Mouse (Mus musculus): ENCODE data around the gene Txnrd3. TPM values are rescaled to one million over a fixed set of nuclear protein-coding genes. Genes with fewer than 3 reads are reported as not detected.

Gene Txnrd3
- polyA plus RNA-seq, 1 experiment from 2014 or later, result 11.6 TPM

DNA sequence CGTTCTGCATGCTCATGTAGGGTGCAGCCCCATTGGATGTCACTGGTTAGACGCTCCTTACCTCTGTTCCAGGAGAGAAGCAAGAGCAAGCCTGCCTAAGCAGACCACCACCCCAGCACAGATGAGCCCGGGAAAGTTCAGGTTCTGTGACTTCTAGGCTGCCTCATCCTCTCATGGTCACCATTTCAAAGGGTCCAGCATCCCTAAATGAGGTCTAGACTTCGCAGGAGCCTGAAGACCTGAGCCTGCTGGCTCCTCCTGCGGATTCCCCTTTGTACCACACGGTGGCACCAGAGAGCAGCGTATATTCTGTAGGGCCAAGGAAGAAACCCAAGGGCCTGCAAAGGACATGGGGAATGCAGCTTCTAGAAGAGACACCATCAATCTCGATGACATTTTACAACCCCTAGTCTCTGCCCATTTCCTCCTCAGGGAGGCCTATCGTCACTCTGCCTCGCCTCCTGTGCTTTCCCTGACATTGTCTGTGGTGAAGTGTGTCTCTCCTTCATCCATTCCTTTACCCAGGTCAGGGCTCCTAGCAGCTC, 35.6 kb downstream of the Txnrd3 start:
- peak; percentile 55; the same call in 1 of the 2 replicates for ATAC-seq (ENCODE audit: borderline replicate concordance, extremely low read depth, low FRiP score, low TSS enrichment)
- Histone ChIP-seq H3K27ac (no peak overlapping the region), H3K27me3 (no peaks in the 10 kb centered on the region), H3K4me2 (no peak overlapping the region), H3K9me3 (no peaks in the 10 kb centered on the region), H3K9ac (no peak overlapping the region), H3K4me3 (no peak overlapping the region), H3K36me3 (no peaks in the 10 kb centered on the region), H3K4me1 (no peaks in the 10 kb centered on the region)
- WGBS, result 14% methylated on average over 10 of the region's 10 CpGs

DNA sequence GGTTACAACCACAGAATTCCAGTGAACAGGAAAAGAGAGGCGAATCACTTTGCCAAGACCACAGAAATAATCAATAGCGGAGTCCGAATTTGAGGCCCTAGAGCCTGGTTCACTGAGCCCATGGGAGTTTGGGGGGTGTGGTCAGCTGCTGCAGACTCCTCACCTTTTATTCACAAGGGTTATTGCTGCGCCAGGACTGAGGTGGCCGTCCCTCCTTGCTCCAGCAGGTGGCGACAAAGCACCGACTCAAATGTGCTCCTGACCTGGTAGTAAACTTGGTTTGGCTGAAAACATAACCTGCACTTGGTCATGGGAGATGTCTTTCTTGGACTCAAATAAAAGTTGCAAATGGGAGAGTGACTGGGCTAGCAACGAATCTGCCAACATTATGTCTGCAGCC, 36.4 kb downstream of the Txnrd3 start:
- no peaks in the 10 kb centered on the region for H3K36me3 ChIP-seq
- no peaks in the 10 kb centered on the region for H3K27me3 ChIP-seq
- H3K9ac ChIP-seq, result no peak overlapping the region
- no peaks in the 10 kb centered on the region for H3K4me1 ChIP-seq
- H3K9me3 ChIP-seq, result no peaks in the 10 kb centered on the region
- H3K4me3 ChIP-seq, result no peak overlapping the region
- 10% methylated on average over 8 of the region's 8 CpGs for WGBS
- peak; percentile 35; the same call in 1 of the 2 replicates for ATAC-seq (ENCODE audit: borderline replicate concordance, extremely low read depth, low FRiP score, low TSS enrichment)
- H3K27ac ChIP-seq, result no peak overlapping the region
- no peak overlapping the region for H3K4me2 ChIP-seq

GRCm38 (mm10) chr6:89684231-89684630, 40.4 kb downstream of the Txnrd3 start:
- WGBS, result 54% methylated on average over 1 of the region's 1 CpGs
- no peak for ATAC-seq (ENCODE audit: borderline replicate concordance, extremely low read depth, low FRiP score, low TSS enrichment)
- H3K9me3 ChIP-seq, result no peaks in the 10 kb centered on the region

GRCm38 (mm10) chr6:89687100-89687499, 43.3 kb downstream of the Txnrd3 start:
- H3K27me3 ChIP-seq, result no peaks in the 10 kb centered on the region
- no peak overlapping the region for H3K4me3 ChIP-seq
- no peak overlapping the region for H3K27ac ChIP-seq
- no peaks in the 10 kb centered on the region for H3K9me3 ChIP-seq
- no peak overlapping the region for H3K4me2 ChIP-seq
- H3K36me3 ChIP-seq, result no peaks in the 10 kb centered on the region
- no peak overlapping the region for H3K9ac ChIP-seq
- no peaks in the 10 kb centered on the region for H3K4me1 ChIP-seq
- 78% methylated on average over 1 of the region's 1 CpGs for WGBS
- ATAC-seq (ENCODE audit: borderline replicate concordance, extremely low read depth, low FRiP score, low TSS enrichment), result no peak

More at GRCm38 (mm10) chr6:89684231-89684630, 40.4 kb downstream of the Txnrd3 start:
- H3K4me1 ChIP-seq, result no peaks in the 10 kb centered on the region
- no peaks in the 10 kb centered on the region for H3K27me3 ChIP-seq
- no peak overlapping the region for H3K4me3 ChIP-seq
- H3K9ac ChIP-seq, result no peak overlapping the region
- H3K27ac ChIP-seq, result no peak overlapping the region
- H3K36me3 ChIP-seq, result no peaks in the 10 kb centered on the region
- H3K4me2 ChIP-seq, result no peak overlapping the region

DNA sequence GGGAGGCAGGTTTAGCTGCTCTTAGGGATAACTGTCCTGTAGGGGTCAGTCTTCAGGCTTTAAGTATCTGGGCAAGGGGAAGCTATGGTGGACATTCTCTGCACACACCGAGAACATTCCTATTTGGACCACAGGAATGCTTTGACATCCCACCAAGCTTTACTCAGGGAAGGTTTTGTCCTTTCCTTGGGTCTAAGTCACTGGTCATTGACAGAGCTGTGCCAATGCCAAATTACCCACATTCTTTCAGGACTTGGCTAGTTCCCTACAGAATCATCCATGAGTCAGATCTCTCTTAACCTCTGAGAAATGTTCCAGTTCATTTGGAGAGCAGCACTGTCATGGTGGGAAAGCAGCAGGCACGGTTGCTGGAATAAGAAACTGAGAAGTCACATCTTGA, 62.8 kb downstream of the Txnrd3 start:
- H3K27ac ChIP-seq, result no peak overlapping the region
- H3K4me2 ChIP-seq, result no peak overlapping the region
- H3K36me3 ChIP-seq, result no peaks in the 10 kb centered on the region
- no peaks in the 10 kb centered on the region for H3K27me3 ChIP-seq
- H3K9ac ChIP-seq, result no peak overlapping the region
- no peaks in the 10 kb centered on the region for H3K4me1 ChIP-seq
- H3K4me3 ChIP-seq, result no peak overlapping the region
- ATAC-seq (ENCODE audit: borderline replicate concordance, extremely low read depth, low FRiP score, low TSS enrichment), result no peak
- no peaks in the 10 kb centered on the region for H3K9me3 ChIP-seq
- 61% methylated on average over 2 of the region's 2 CpGs for WGBS

DNA sequence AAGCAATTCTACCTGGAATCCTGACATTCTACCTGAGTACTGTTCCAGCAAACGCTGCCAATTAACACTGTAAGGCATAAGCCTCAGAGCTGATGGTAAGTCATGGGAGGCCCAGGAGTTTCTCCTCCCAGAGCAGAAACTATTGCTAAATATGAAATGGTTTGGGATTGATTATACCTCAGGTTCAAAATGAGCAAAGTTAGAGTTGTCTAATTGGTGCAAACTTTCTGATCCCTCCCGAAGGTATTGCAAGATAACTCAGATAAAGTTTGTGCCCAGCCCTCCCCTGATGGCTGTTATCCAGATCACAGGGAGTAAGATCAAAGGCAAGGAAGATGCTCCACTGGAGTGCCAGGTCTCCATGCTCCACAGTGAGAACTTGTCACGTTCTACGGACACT, 63.5 kb downstream of the Txnrd3 start, which contains the start of gene Vmn1r40:
Gene Vmn1r40 (plus strand): TSS at position 301 of the 400 bp plus-strand sequence.
- Histone ChIP-seq H3K27me3 (no peaks in the 10 kb centered on the region), H3K9me3 (no peaks in the 10 kb centered on the region), H3K27ac (no peak within 1 kb of the TSS), H3K4me1 (no peaks in the 10 kb centered on the region), H3K9ac (no peak within 1 kb of the TSS), H3K4me3 (no peak within 1 kb of the TSS), H3K4me2 (no peak within 1 kb of the TSS), H3K36me3 (no peaks in the 10 kb centered on the region)
- 82% methylated on average over 4 of the region's 4 CpGs for WGBS
- no peak for ATAC-seq (ENCODE audit: borderline replicate concordance, extremely low read depth, low FRiP score, low TSS enrichment)

- Histone ChIP-seq H3K4me1 (no peaks in the 10 kb centered on the region), H3K9me3 (no peaks in the 10 kb centered on the region), H3K4me3 (no peak overlapping the region), H3K36me3 (no peaks in the 10 kb centered on the region), H3K4me2 (no peak overlapping the region), H3K27ac (no peak overlapping the region), H3K27me3 (no peaks in the 10 kb centered on the region), H3K9ac (no peak overlapping the region)
- no peak for ATAC-seq (ENCODE audit: borderline replicate concordance, extremely low read depth, low FRiP score, low TSS enrichment)
Observed at GRCm38 (mm10) chr6:89718051-89718450, 74.3 kb downstream of the Txnrd3 start.

Other genes with a start within 250 kb of the Txnrd3 start
- 60.8 and 62.1 TPM in 2 replicates for gene Chchd6, start 48.3 kb upstream of the Txnrd3 start, polyA plus RNA-seq (2015; fragmentation: Nextera tagmentation; extraction: Ambion mirVana)
- gene Vmn1r40, start 63.6 kb downstream of the Txnrd3 start, polyA plus RNA-seq (2015; fragmentation: Nextera tagmentation; extraction: Ambion mirVana), result not detected in 2 replicates
- not detected in 2 replicates for gene Vmn1r41, start 96.8 kb downstream of the Txnrd3 start, polyA plus RNA-seq (2015; fragmentation: Nextera tagmentation; extraction: Ambion mirVana)
- not detected in 2 replicates for gene Vmn1r42, start 232.4 kb downstream of the Txnrd3 start, polyA plus RNA-seq (2015; fragmentation: Nextera tagmentation; extraction: Ambion mirVana)
- 0.01 TPM in 1 of 2 replicates, not detected in the other for gene Vmn1r43, start 232.4 kb downstream of the Txnrd3 start, polyA plus RNA-seq (2015; fragmentation: Nextera tagmentation; extraction: Ambion mirVana)
- not detected in 2 replicates for gene Vmn1r44, start 239.7 kb downstream of the Txnrd3 start, polyA plus RNA-seq (2015; fragmentation: Nextera tagmentation; extraction: Ambion mirVana)